Mouse (Mus musculus) mouse trophoblast stem cell (cell line): Measurements from ENCODE around the gene Atrnl1.

ENCODE experiments used
- in situ Hi-C, 2 experiments: fragments of 300-500 bp; cut with MseI, MboI; formaldehyde crosslinking; loops; 2 replicates in 1 of 2; 3 replicates in 1 of 2; pipeline ENCODE4 v1.15.1; 2025

Gene Atrnl1

GRCm38 (mm10) chr19:58075252-58075651 is 464.4 kb downstream of the Atrnl1 start:
- in situ Hi-C loops, result no loop called here

GRCm38 (mm10) chr19:58076961-58077371 is 466.1 kb downstream of the Atrnl1 start:
- in situ Hi-C loops, result no loop called here

- in situ Hi-C loops, result no loop called here
These were observed 466.8 kb downstream of the Atrnl1 start for GRCm38 (mm10) chr19:58077529-58078070.

- in situ Hi-C loops, result no loop called here
These were observed 469.3 kb downstream of the Atrnl1 start for GRCm38 (mm10) chr19:58080168-58080567.

- in situ Hi-C loops, result no loop called here
These were observed 471.9 kb downstream of the Atrnl1 start for GRCm38 (mm10) chr19:58082751-58083150.

- in situ Hi-C loops, result no loop called here
These were observed 474.0 kb downstream of the Atrnl1 start for GRCm38 (mm10) chr19:58084826-58085225.

- in situ Hi-C loops, result no loop called here
These were observed 475.9 kb downstream of the Atrnl1 start for GRCm38 (mm10) chr19:58086734-58087133.

- in situ Hi-C loops, result no loop called here
These were observed 477.1 kb downstream of the Atrnl1 start for GRCm38 (mm10) chr19:58087901-58088300.

- in situ Hi-C loops, result no loop called here
These were observed 477.6 kb downstream of the Atrnl1 start for GRCm38 (mm10) chr19:58088433-58088832.

GRCm38 (mm10) chr19:58091911-58092310 is 481.1 kb downstream of the Atrnl1 start:
- in situ Hi-C loops, result no loop called here

- in situ Hi-C loops, result no loop called here
These were observed 484.1 kb downstream of the Atrnl1 start for GRCm38 (mm10) chr19:58094781-58095543.

GRCm38 (mm10) chr19:58095776-58096175 is 484.9 kb downstream of the Atrnl1 start:
- in situ Hi-C loops, result no loop called here

- in situ Hi-C loops, result no loop called here
These were observed 486.4 kb downstream of the Atrnl1 start for GRCm38 (mm10) chr19:58097195-58097594.

- in situ Hi-C loops, result no loop called here
These were observed 488.7 kb downstream of the Atrnl1 start for GRCm38 (mm10) chr19:58099539-58099938.

- in situ Hi-C loops, result no loop called here
These were observed 489.5 kb downstream of the Atrnl1 start for GRCm38 (mm10) chr19:58100381-58100780.

- in situ Hi-C loops, result no loop called here
These were observed 493.7 kb downstream of the Atrnl1 start for GRCm38 (mm10) chr19:58104544-58104943.

GRCm38 (mm10) chr19:58107632-58108031 is 496.8 kb downstream of the Atrnl1 start:
- in situ Hi-C loops, result no loop called here

GRCm38 (mm10) chr19:58110491-58110890 is 499.7 kb downstream of the Atrnl1 start:
- in situ Hi-C loops, result no loop called here

- in situ Hi-C loops, result no loop called here
These were observed 500.5 kb downstream of the Atrnl1 start for GRCm38 (mm10) chr19:58111291-58111690.

GRCm38 (mm10) chr19:58112151-58112550 is 501.3 kb downstream of the Atrnl1 start:
- in situ Hi-C loops, result no loop called here

GRCm38 (mm10) chr19:58113092-58113731 is 502.4 kb downstream of the Atrnl1 start:
- in situ Hi-C loops, result no loop called here

- in situ Hi-C loops, result no loop called here
These were observed 506.8 kb downstream of the Atrnl1 start for GRCm38 (mm10) chr19:58117595-58117994.
